Mouse (Mus musculus) neural tube, embryonic 11.5 days (tissue): ENCODE data around the gene Izumo4. TPM values are rescaled to one million over a fixed set of nuclear protein-coding genes. Genes with fewer than 3 reads are reported as not detected.
A peak's percentile ranks its signal among the peaks of the same experiment; 100 is the strongest.

Source experiments
- ATAC-seq: fragments of 200-750 bp; cut with Nextera tagmentation; 2 replicates; pipeline ENCODE4 v1.8.0; 2017; ENCODE audit warnings: moderate number of reproducible peaks, mild to moderate bottlenecking, moderate TSS enrichment, moderate library complexity; ENCODE audit not compliant: insufficient read depth, low FRiP score, low TSS enrichment
- DNase-seq: peaks from one replicate; pipeline ENCODE4 v3.0.0-alpha.2; 2015; ENCODE audit warnings: low spot score
- H3K27ac ChIP-seq: fragments of 300-500 bp; sonication (generic); 2 replicates; pipeline ENCODE4 v1.5.1; 2014; ENCODE audit warnings: low read depth, mild to moderate bottlenecking, low read length
- H3K27me3 ChIP-seq: fragments of 300-500 bp; sonication (generic); 2 replicates; pipeline ENCODE4 v1.6.1; 2014; ENCODE audit warnings: mild to moderate bottlenecking, low read length, mixed read lengths; ENCODE audit not compliant: control insufficient read depth, insufficient read depth
- H3K36me3 ChIP-seq: fragments of 300-500 bp; sonication (generic); 2 replicates; pipeline ENCODE4 v1.6.1; 2014; ENCODE audit warnings: mild to moderate bottlenecking, low read length, moderate library complexity, mixed read lengths; ENCODE audit not compliant: control insufficient read depth, insufficient read depth
- H3K4me1 ChIP-seq: fragments of 300-500 bp; sonication (generic); 2 replicates; pipeline ENCODE4 v1.6.1; 2014; ENCODE audit warnings: low read length, mixed read lengths; ENCODE audit not compliant: control insufficient read depth, insufficient read depth
- H3K4me2 ChIP-seq: fragments of 300-500 bp; sonication (generic); 2 replicates; pipeline ENCODE4 v1.6.1; 2014; ENCODE audit warnings: low read depth, mild to moderate bottlenecking, moderate library complexity
- H3K4me3 ChIP-seq: fragments of 300-500 bp; sonication (generic); 2 replicates; pipeline ENCODE4 v1.5.1; 2014; ENCODE audit warnings: low read depth, low read length
- H3K9ac ChIP-seq: fragments of 300-500 bp; sonication (generic); 2 replicates; pipeline ENCODE4 v1.6.1; 2014; ENCODE audit warnings: mild to moderate bottlenecking, low read length
- H3K9me3 ChIP-seq: fragments of 300-500 bp; sonication (generic); 2 replicates; pipeline ENCODE4 v1.6.1; 2016; ENCODE audit warnings: low read length; ENCODE audit not compliant: control insufficient read depth
- WGBS: fragments of 180-500 bp; shearing (Covaris S2); extraction: QIAGEN DNeasy Blood & Tissue Kit; methylation state at CpG from one replicate; pipeline ENCODE4 v1.1.7; 2014; 5-methylcytosine and 5-hydroxymethylcytosine counted together
- polyA plus RNA-seq: library from polyadenylated mRNA; unstranded; fragments of >200 nt; fragmentation: Nextera tagmentation; extraction: Ambion mirVana; gene quantifications from 2 replicates; pipeline ENCODE4 v1.2.1, GENCODE M21; 2014

The Izumo4 gene
- polyA plus RNA-seq, 1 experiment from 2014 or later, result 11.5 TPM

- no peak for DNase-seq
- Histone ChIP-seq H3K27ac (no peak overlapping the region), H3K9ac (no peak overlapping the region), H3K9me3 (no peaks in the 10 kb centered on the region), H3K4me2 (no peak overlapping the region), H3K27me3 (no peaks in the 10 kb centered on the region), H3K4me1 (0 out of 2 replicates have a peak, but pooled peaks cover 4% of the 10 kb centered on the region), H3K4me3 (no peak overlapping the region), H3K36me3 (peaks cover 33% of the 10 kb centered on the region)
- WGBS, result 86% methylated on average over 19 of the region's 19 CpGs
- ATAC-seq, result no peak
Observed at GRCm38 (mm10) chr10:80666837-80667412, 35.1 kb upstream of the Izumo4 start.

- H3K4me1 ChIP-seq, result peaks cover 5% of the 10 kb centered on the region; the same call in 1 of the 2 replicates
- peaks cover 35% of the 10 kb centered on the region for H3K36me3 ChIP-seq
- H3K27me3 ChIP-seq, result no peaks in the 10 kb centered on the region
- DNase-seq (no peak), ATAC-seq (no peak)
- H3K4me2 ChIP-seq, result no peak overlapping the region
- no peaks in the 10 kb centered on the region for H3K9me3 ChIP-seq
- no peak overlapping the region for H3K4me3 ChIP-seq
- 88% methylated on average over 11 of the region's 11 CpGs for WGBS
- no peak overlapping the region for H3K9ac ChIP-seq
- H3K27ac ChIP-seq, result no peak overlapping the region
Observed at GRCm38 (mm10) chr10:80668614-80669013, 33.4 kb upstream of the Izumo4 start.

- DNase-seq (no peak), ATAC-seq (no peak)
- no peak overlapping the region for H3K4me2 ChIP-seq
- H3K27me3 ChIP-seq, result no peaks in the 10 kb centered on the region
- H3K4me1 ChIP-seq, result peaks cover 9% of the 10 kb centered on the region; the same call in 1 of the 2 replicates
- no peak overlapping the region for H3K4me3 ChIP-seq
- no peak overlapping the region for H3K27ac ChIP-seq
- 89% methylated on average over 12 of the region's 12 CpGs for whole genome bisulfite sequencing
- H3K9ac ChIP-seq, result no peak overlapping the region
- H3K36me3 ChIP-seq, result peaks cover 35% of the 10 kb centered on the region
- H3K9me3 ChIP-seq, result no peaks in the 10 kb centered on the region
Observed at GRCm38 (mm10) chr10:80669018-80669417, 33.0 kb upstream of the Izumo4 start.

GRCm38 (mm10) chr10:80669737-80670485 is 32.1 kb upstream of the Izumo4 start:
- H3K4me2 ChIP-seq, result no peak overlapping the region
- ATAC-seq, result no peak
- H3K27ac ChIP-seq, result no peak overlapping the region
- no peaks in the 10 kb centered on the region for H3K27me3 ChIP-seq
- WGBS, result 93% methylated on average over 7 of the region's 7 CpGs
- H3K4me3 ChIP-seq, result no peak overlapping the region
- DNase-seq, result no peak
- H3K9ac ChIP-seq, result no peak overlapping the region
- peaks cover 13% of the 10 kb centered on the region for H3K4me1 ChIP-seq
- H3K36me3 ChIP-seq, result peaks cover 35% of the 10 kb centered on the region
- no peaks in the 10 kb centered on the region for H3K9me3 ChIP-seq

GRCm38 (mm10) chr10:80670531-80670930 is 31.5 kb upstream of the Izumo4 start:
- DNase-seq, result no peak
- ATAC-seq, result no peak
- H3K4me1 ChIP-seq, result peaks cover 17% of the 10 kb centered on the region
- no peaks in the 10 kb centered on the region for H3K27me3 ChIP-seq
- H3K27ac ChIP-seq, result no peak overlapping the region
- H3K4me3 ChIP-seq, result no peak overlapping the region
- H3K9me3 ChIP-seq, result no peaks in the 10 kb centered on the region
- WGBS, result 94% methylated on average over 2 of the region's 2 CpGs
- H3K9ac ChIP-seq, result no peak overlapping the region
- H3K4me2 ChIP-seq, result no peak overlapping the region
- peaks cover 35% of the 10 kb centered on the region for H3K36me3 ChIP-seq

- H3K27me3 ChIP-seq, result no peaks in the 10 kb centered on the region
Observed at GRCm38 (mm10) chr10:80671251-80671650, 30.7 kb upstream of the Izumo4 start.

GRCm38 (mm10) chr10:80671936-80672690 is 29.9 kb upstream of the Izumo4 start:
- H3K27ac ChIP-seq, result no peak overlapping the region
- H3K9ac ChIP-seq, result no peak overlapping the region; the same call in 1 of the 2 replicates
- 84% methylated on average over 11 of the region's 11 CpGs for WGBS
- no peak for ATAC-seq
- peaks cover 28% of the 10 kb centered on the region for H3K36me3 ChIP-seq
- no peak overlapping the region for H3K4me2 ChIP-seq
- H3K4me1 ChIP-seq, result peaks cover 19% of the 10 kb centered on the region
- H3K27me3 ChIP-seq, result no peaks in the 10 kb centered on the region
- H3K9me3 ChIP-seq, result no peaks in the 10 kb centered on the region
- DNase-seq, result no peak
- H3K4me3 ChIP-seq, result no peak overlapping the region

More at GRCm38 (mm10) chr10:80671251-80671650, 30.7 kb upstream of the Izumo4 start:
- ATAC-seq (no peak), DNase-seq (no peak)
- Histone ChIP-seq H3K9ac (no peak overlapping the region), H3K9me3 (no peaks in the 10 kb centered on the region), H3K4me2 (no peak overlapping the region), H3K36me3 (peaks cover 35% of the 10 kb centered on the region), H3K27ac (no peak overlapping the region), H3K4me1 (peaks cover 17% of the 10 kb centered on the region), H3K4me3 (no peak overlapping the region)
- WGBS, result 95% methylated on average over 4 of the region's 4 CpGs

- peak overlapping the region; percentile 81 for H3K4me3 ChIP-seq
- H3K27ac ChIP-seq, result no peak overlapping the region
- WGBS, result 92% methylated on average over 3 of the region's 3 CpGs
- DNase-seq (no peak), ATAC-seq (no peak)
- peak overlapping the region; percentile 20; the same call in 1 of the 2 replicates for H3K4me2 ChIP-seq
- H3K36me3 ChIP-seq, result peaks cover 16% of the 10 kb centered on the region
- peak overlapping the region; percentile 32; the same call in 1 of the 2 replicates for H3K9ac ChIP-seq
- peaks cover 29% of the 10 kb centered on the region for H3K4me1 ChIP-seq
- H3K27me3 ChIP-seq, result no peaks in the 10 kb centered on the region
- no peaks in the 10 kb centered on the region for H3K9me3 ChIP-seq
Observed at GRCm38 (mm10) chr10:80673690-80674089, 28.3 kb upstream of the Izumo4 start.
